Mouse (Mus musculus) midbrain, embryonic 14.5 days (tissue): ENCODE measurements around the gene Col7a1. TPM values are rescaled to one million over a fixed set of nuclear protein-coding genes. Genes with fewer than 3 reads are reported as not detected.

ENCODE experiments used
- ATAC-seq: fragments of 200-750 bp; cut with Nextera tagmentation; 2 replicates; pipeline ENCODE4 v1.8.0; 2017; ENCODE audit warnings: moderate number of reproducible peaks, moderate library complexity; ENCODE audit not compliant: low FRiP score, low TSS enrichment
- DNase-seq: peaks from one replicate; pipeline ENCODE4 v3.0.0-alpha.2; 2015
- H3K27ac ChIP-seq: fragments of 300-500 bp; sonication (generic); replicated peaks from 2 replicates; pipeline ENCODE4 v1.5.1; 2014; ENCODE audit warnings: mild to moderate bottlenecking, low read depth, low read length, moderate library complexity
- H3K27me3 ChIP-seq: fragments of 300-500 bp; sonication (generic); 2 replicates; pipeline ENCODE4 v1.6.1; 2014; ENCODE audit warnings: low read length, control low read depth, mixed read lengths; ENCODE audit not compliant: control insufficient read depth, insufficient read depth
- H3K36me3 ChIP-seq: fragments of 300-500 bp; sonication (generic); 2 replicates; pipeline ENCODE4 v1.6.1; 2014; ENCODE audit warnings: low read length, control low read depth; ENCODE audit not compliant: control insufficient read depth, insufficient read depth
- H3K4me1 ChIP-seq: fragments of 300-500 bp; sonication (generic); 2 replicates; pipeline ENCODE4 v1.6.1; 2014; ENCODE audit warnings: mild to moderate bottlenecking, antibody characterized with exemption, low read length, control low read depth; ENCODE audit not compliant: control insufficient read depth, insufficient read depth
- H3K4me2 ChIP-seq: fragments of 300-500 bp; sonication (generic); 2 replicates; pipeline ENCODE4 v1.6.1; 2014; ENCODE audit warnings: mild to moderate bottlenecking, low read length, moderate library complexity
- H3K4me3 ChIP-seq: fragments of 300-500 bp; sonication (generic); replicated peaks from 2 replicates; pipeline ENCODE4 v1.5.1; 2014; ENCODE audit warnings: low read depth, low read length
- H3K9ac ChIP-seq: fragments of 300-500 bp; sonication (generic); replicated peaks from 2 replicates; pipeline ENCODE4 v1.6.1; 2014; ENCODE audit warnings: mild to moderate bottlenecking, low read length, moderate library complexity
- H3K9me3 ChIP-seq: fragments of 300-500 bp; sonication (generic); 2 replicates; pipeline ENCODE4 v1.6.1; 2016; ENCODE audit warnings: low read length, control low read depth, mixed read lengths; ENCODE audit not compliant: control insufficient read depth
- WGBS: fragments of 180-500 bp; shearing (Covaris S2); extraction: QIAGEN DNeasy Blood & Tissue Kit; methylation state at CpG from one replicate; pipeline ENCODE4 v1.1.7; 2014; 5-methylcytosine and 5-hydroxymethylcytosine counted together
- polyA plus RNA-seq: library from polyadenylated mRNA; unstranded; fragments of >200 nt; fragmentation: Nextera tagmentation; extraction: Ambion mirVana; gene quantifications from 2 replicates; pipeline ENCODE4 v1.2.1, GENCODE M21; 2014

Gene Col7a1
- polyA plus RNA-seq, 1 experiment from 2014 or later, result 1.5 TPM

DNA sequence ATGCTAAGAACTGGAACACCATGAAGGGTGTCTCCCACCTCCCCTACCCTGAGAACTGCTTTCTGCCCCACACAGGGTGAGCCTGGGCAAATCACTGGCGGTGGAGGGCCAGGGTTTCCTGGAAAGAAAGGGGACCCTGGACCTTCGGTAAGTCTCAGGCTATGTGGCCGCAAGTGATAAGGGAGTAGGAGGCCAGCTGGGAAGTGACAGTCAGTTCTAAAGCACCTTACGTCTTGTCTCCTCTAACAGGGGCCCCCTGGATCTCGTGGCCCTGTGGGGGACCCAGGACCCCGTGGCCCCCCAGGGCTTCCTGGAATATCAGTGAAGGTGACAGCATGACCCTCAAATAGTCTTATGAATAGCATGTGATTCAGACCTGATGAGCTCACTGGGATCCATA, 11.0 kb downstream of the Col7a1 start:
- Histone ChIP-seq H3K4me3 (no peak overlapping the region), H3K9ac (no peak overlapping the region), H3K27me3 (no peaks in the 10 kb centered on the region), H3K27ac (no peak overlapping the region), H3K36me3 (no peaks in the 10 kb centered on the region), H3K4me1 (no peaks in the 10 kb centered on the region), H3K4me2 (no peak overlapping the region), H3K9me3 (no peaks in the 10 kb centered on the region)
- ATAC-seq (no peak), DNase-seq (no peak)
- WGBS, result 87% methylated on average over 6 of the region's 6 CpGs

DNA sequence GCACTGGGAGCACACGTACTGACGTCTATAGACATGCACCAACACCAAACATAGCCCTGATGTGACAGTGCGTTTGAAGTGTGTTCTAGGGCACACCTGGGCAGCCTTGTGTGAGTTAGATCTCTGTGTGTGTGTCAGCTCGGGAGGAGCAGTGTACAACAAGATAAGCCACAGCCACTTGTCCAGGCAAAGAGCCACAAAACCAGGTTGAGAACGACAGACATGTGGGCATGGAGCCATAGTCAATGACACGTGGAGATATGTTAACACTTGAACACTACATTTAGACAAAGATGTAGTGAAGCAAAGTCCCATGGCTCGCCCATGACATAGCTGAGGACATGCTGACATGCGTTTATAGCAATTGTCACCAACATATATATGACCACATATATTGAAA, 17.2 kb downstream of the Col7a1 start:
- no peak for DNase-seq
- 87% methylated on average over 8 of the region's 8 CpGs for WGBS

DNA sequence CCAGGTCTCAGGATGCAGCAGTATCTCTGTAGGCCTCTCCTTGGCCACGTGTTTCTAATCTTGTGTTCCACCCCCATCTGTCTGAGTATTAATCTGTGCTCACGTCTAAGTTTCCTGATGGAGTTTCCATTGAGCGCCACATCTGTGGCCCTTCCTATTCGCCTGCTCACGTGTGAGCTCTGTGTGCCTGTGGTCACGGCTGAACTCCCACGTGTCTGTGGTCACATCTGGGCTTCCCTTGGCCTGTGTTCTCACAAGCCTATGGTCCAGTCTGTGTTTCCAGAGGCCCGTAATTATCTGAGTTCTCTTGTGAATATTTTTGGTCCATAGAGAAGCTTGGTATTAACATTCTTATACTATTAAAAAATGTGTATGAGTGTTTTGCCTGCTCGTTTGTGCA, 23.1 kb downstream of the Col7a1 start:
- Histone ChIP-seq H3K4me1 (no peaks in the 10 kb centered on the region), H3K27ac (no peak overlapping the region), H3K36me3 (no peaks in the 10 kb centered on the region), H3K4me2 (no peak overlapping the region), H3K9ac (no peak overlapping the region), H3K27me3 (no peaks in the 10 kb centered on the region), H3K9me3 (no peaks in the 10 kb centered on the region), H3K4me3 (no peak overlapping the region)
- WGBS, result 87% methylated on average over 9 of the region's 9 CpGs
- DNase-seq, result no peak
- ATAC-seq, result no peak

More for the DNA sequence above, 17.2 kb downstream of the Col7a1 start:
- H3K27me3 ChIP-seq, result no peaks in the 10 kb centered on the region
- H3K27ac ChIP-seq, result no peak overlapping the region
- no peaks in the 10 kb centered on the region for H3K4me1 ChIP-seq
- no peak overlapping the region for H3K9ac ChIP-seq
- no peak overlapping the region for H3K4me3 ChIP-seq
- no peaks in the 10 kb centered on the region for H3K9me3 ChIP-seq
- ATAC-seq, result no peak
- H3K36me3 ChIP-seq, result no peaks in the 10 kb centered on the region
- H3K4me2 ChIP-seq, result no peak overlapping the region

DNA sequence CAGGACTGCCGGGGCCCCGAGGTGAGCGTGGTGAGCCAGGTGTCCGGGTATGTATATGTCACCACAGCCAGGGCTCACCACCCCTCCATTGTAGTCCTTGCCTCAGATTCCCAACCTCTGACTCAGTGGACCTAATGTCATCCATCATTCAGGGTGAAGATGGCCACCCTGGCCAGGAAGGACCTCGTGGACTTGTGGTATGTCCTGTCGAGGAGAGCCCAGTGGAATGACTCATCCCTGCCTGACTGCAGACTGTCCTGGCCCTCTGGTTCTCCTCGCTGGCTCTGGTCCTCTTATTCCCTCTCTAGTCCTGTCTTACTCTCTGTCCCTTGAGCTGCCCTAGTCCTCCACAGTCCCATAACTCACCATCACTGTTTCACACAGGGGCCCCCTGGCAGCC, 24.6 kb downstream of the Col7a1 start:
- H3K4me3 ChIP-seq, result no peak overlapping the region
- no peak overlapping the region for H3K4me2 ChIP-seq
- no peak overlapping the region for H3K9ac ChIP-seq
- no peaks in the 10 kb centered on the region for H3K27me3 ChIP-seq
- H3K27ac ChIP-seq, result no peak overlapping the region
- no peaks in the 10 kb centered on the region for H3K9me3 ChIP-seq
- DNase-seq (no peak), ATAC-seq (no peak)
- WGBS, result 80% methylated on average over 7 of the region's 7 CpGs
- H3K4me1 ChIP-seq, result no peaks in the 10 kb centered on the region
- no peaks in the 10 kb centered on the region for H3K36me3 ChIP-seq

DNA sequence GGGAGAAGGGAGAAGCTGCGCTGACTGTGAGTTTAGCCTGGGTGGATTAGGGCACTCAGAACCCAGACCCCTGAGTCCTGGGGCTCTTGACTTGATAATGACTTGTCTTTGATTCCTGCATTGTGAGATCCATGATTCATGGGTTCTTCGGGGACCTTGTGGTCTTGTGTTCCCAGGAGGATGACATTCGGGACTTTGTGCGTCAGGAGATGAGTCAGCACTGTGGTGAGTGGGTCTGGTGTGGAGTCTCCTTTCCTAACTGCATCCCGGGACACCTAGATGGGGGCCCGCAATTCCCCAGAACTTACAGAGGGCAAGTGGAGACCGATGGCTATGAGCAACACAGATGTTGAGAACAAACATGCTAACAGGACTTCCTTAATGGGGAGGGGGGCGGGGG, 29.1 kb downstream of the Col7a1 start:
- Histone ChIP-seq H3K9me3 (no peaks in the 10 kb centered on the region), H3K27me3 (no peaks in the 10 kb centered on the region), H3K4me1 (no peaks in the 10 kb centered on the region), H3K4me2 (no peak overlapping the region), H3K9ac (no peak overlapping the region), H3K4me3 (no peak overlapping the region), H3K27ac (no peak overlapping the region), H3K36me3 (no peaks in the 10 kb centered on the region)
- DNase-seq, result no peak
- 88% methylated on average over 8 of the region's 8 CpGs for WGBS
- ATAC-seq, result no peak

DNA sequence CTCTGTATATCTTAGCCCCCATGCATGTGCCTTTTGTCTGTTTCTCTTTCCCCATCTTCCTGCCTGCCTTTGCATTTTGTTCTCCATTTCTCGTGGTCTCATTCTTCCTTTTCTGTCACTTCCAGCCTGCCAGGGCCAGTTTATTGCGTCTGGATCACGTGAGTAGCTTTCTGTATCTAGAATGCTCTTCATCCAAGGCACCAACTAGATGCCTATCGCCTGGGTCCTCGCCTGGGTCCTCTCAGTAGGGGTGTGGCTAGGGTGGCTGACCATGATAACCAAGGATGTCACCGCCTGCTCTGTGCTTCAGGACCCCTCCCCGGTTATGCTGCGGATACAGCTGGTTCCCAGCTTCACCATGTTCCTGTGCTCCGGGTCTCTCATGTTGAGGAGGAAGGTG, 29.8 kb downstream of the Col7a1 start:
- no peaks in the 10 kb centered on the region for H3K27me3 ChIP-seq
- WGBS, result 88% methylated on average over 9 of the region's 9 CpGs
- H3K27ac ChIP-seq, result no peak overlapping the region

DNA sequence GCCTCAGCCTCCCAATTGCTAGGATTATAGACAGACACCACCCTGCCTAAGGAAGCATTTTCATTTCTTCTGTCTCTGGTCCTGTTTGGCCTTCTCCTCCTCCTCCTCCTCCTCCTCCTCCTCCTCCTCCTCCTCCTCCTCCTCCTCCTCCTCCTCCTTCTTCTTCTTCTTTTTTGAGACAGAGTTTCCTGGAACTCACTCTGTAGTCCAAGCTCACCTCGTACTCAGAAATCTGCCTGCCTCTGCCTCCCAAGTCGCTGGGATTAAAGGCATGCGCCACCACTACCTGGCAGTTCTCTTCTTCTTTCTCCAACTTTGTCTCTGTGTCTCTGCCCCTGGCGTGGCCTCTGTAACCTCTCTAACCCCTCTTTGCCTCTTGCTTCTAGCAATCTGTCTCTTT, 32.3 kb downstream of the Col7a1 start, which contains the start of gene Ucn2:
Ucn2 (plus strand) TSS at position 301 of the 400 bp plus-strand sequence.
- no peaks in the 10 kb centered on the region for H3K9me3 ChIP-seq
- no peaks in the 10 kb centered on the region for H3K36me3 ChIP-seq
- H3K9ac ChIP-seq, result no peak within 1 kb of the TSS
- no peak for DNase-seq
- no peak within 1 kb of the TSS for H3K4me2 ChIP-seq
- H3K27ac ChIP-seq, result no peak within 1 kb of the TSS
- WGBS, result 86% methylated on average over 4 of the region's 4 CpGs
- no peak within 1 kb of the TSS for H3K4me3 ChIP-seq
- H3K27me3 ChIP-seq, result no peaks in the 10 kb centered on the region
- ATAC-seq, result no peak
- no peaks in the 10 kb centered on the region; the same call in 1 of the 2 replicates for H3K4me1 ChIP-seq

More for the DNA sequence above, 29.8 kb downstream of the Col7a1 start:
- ATAC-seq (no peak), DNase-seq (no peak)
- Histone ChIP-seq H3K9me3 (no peaks in the 10 kb centered on the region), H3K4me2 (no peak overlapping the region), H3K36me3 (no peaks in the 10 kb centered on the region), H3K4me1 (no peaks in the 10 kb centered on the region), H3K9ac (no peak overlapping the region), H3K4me3 (no peak overlapping the region)

DNA sequence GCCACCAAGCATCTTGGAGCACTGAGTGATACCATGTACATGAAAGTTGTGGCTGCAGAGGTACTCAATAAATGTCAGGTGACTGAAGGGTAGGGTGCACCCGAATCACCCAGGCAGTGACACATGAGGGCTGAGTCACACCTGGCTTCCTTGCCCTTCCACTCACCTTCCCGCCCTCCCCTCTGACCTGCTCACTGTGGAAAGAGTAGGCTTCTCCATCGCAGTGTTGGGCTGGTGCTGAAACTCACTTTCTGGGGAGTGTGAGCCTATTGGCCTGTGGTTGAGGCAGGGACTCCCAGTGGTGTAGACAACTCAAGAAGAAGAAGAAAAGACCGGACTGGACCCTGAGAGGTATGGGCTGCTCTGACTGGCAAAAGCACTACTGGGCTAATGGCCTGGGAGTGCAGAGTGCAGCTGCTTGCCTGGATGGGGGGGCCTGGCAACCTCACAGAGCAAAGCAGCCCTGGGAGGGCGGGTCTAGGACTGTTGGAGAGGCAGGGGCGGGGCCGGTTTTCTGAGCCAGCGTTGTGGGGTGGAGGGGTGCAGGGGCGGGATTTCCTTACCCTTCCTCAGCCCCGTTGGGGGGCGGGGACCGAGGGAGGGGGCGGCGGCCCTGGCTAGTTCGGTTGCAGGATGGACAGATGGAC, 34.4 kb downstream of the Col7a1 start:
- Histone ChIP-seq H3K27me3 (no peaks in the 10 kb centered on the region), H3K9me3 (no peaks in the 10 kb centered on the region), H3K4me3 (no peak overlapping the region), H3K27ac (no peak overlapping the region), H3K9ac (no peak overlapping the region), H3K36me3 (no peaks in the 10 kb centered on the region), H3K4me1 (peaks cover 13% of the 10 kb centered on the region), H3K4me2 (no peak overlapping the region)
- DNase-seq (no peak), ATAC-seq (no peak)
- 23% methylated on average over 15 of the region's 15 CpGs for WGBS

DNA sequence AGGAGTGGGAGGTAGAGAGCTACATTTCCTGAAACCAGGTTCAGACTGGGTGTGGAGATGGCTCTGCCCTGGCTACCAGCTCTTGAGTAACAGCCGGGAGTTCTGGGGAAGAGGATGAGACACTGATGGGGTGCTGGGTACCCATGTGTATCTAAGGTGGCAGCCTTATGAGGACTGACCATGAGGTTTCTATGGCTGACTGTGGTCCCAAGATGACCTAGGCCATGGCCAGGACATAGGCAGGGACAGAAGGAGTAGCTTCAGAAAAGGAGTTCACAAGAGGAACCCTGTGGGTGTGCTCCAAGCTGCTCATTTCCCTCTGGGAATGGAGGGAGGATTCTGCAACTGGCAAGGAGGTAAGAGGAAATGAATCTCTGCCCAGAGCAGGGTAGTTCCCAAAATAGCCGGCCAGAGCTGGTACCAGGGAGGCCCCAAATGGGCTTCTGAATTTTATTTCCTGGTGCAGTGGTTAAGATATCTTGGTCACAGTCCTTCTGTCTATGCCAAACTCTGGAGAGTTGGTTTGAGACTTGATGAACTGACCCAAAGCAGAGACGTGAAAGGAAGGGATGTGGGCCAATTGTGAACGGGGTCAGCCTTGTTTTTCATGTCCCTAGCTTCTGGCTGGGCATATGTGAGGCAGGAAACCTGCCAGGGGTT, 36.5 kb downstream of the Col7a1 start:
- Histone ChIP-seq H3K27me3 (no peaks in the 10 kb centered on the region), H3K9me3 (no peaks in the 10 kb centered on the region), H3K27ac (no peak overlapping the region), H3K4me1 (peaks cover 17% of the 10 kb centered on the region), H3K36me3 (no peaks in the 10 kb centered on the region), H3K4me3 (no peak overlapping the region), H3K4me2 (no peak overlapping the region), H3K9ac (no peak overlapping the region)
- DNase-seq (no peak), ATAC-seq (no peak)
- WGBS, result 85% methylated on average over 4 of the region's 4 CpGs
